In genomic region chr7:19444801-19445200, GRCm38 (mm10) we compare ENCODE assay signal across 24 mouse cellular contexts. TPM values are rescaled to one million over a fixed set of nuclear protein-coding genes. Genes with fewer than 3 reads are reported as not detected.
DNase-seq lines count a peak whose midpoint lies in the region; ATAC-seq lines count a peak whose summit lies in the region.
"Had no signal": no experiment of that assay in that cellular context is flagged by ENCODE, and none has a peak within 500 bp of the region (broad histone marks: within the 10 kb centered on the region; RNA-seq: fewer than 3 reads in every experiment).

No protein-coding gene starts in this region.

- no peak overlapping the region for H3K4me2 ChIP-seq in limb, embryonic 15.5 days
- H3K4me2 ChIP-seq: embryonic facial prominence, embryonic 13.5 days; forebrain, embryonic 12.5 days; heart, embryonic 11.5 days; heart, embryonic 15.5 days; hindbrain, embryonic 13.5 days had no signal

- H3K4me3 ChIP-seq in limb, embryonic 15.5 days, result no peak overlapping the region
- H3K4me3 ChIP-seq in limb, embryonic 10.5 days, result no peak overlapping the region
- H3K4me3 ChIP-seq: embryonic facial prominence, embryonic 13.5 days; forebrain, embryonic 12.5 days; heart, adult 2 months; heart, embryonic 15.5 days; hindbrain, embryonic 13.5 days had no signal

- no peaks in the 10 kb centered on the region for H3K9me3 ChIP-seq in limb, embryonic 15.5 days
- no peaks in the 10 kb centered on the region for H3K9me3 ChIP-seq in limb, embryonic 10.5 days (replicated peaks)
- H3K9me3 ChIP-seq: embryonic facial prominence, embryonic 13.5 days; forebrain, embryonic 12.5 days; heart, embryonic 15.5 days; hindbrain, embryonic 13.5 days had no signal

- H3K27me3 ChIP-seq in limb, embryonic 15.5 days, result no peaks in the 10 kb centered on the region
- H3K27me3 ChIP-seq in limb, embryonic 10.5 days (ENCODE audit: low read depth, poor library complexity, severe bottlenecking), result no peaks in the 10 kb centered on the region
- H3K27me3 ChIP-seq: CH12.LX; embryonic facial prominence, embryonic 13.5 days; forebrain, embryonic 12.5 days; heart, embryonic 15.5 days; hindbrain, embryonic 13.5 days; Patski had no signal

- peak; percentile 65 for DNase-seq in adrenal gland, postnatal 10 days
- no peak for DNase-seq in adrenal gland, postnatal 4 days (ENCODE audit: low spot score in 2 of 2)
- DNase-seq in limb, embryonic 10.5 days (ENCODE audit: low spot score), result no peak
- peak; percentile 34 to 47 for DNase-seq in adrenal gland, postnatal 36 days
- DNase-seq in testis, postnatal 10 days (ENCODE audit: low spot score), result peak; percentile 76
- DNase-seq in cerebellum, adult 9-11 months, result no peak
- DNase-seq: cerebellum, adult 2 months; cerebellum, postnatal 14 days; embryo, embryonic 11 days; gastrocnemius, postnatal 14 days; heart, adult 2 months; heart, postnatal 14 days had no signal

- WGBS in limb, embryonic 15.5 days, result 79% methylated on average over 12 of the region's 12 CpGs
- WGBS in limb, embryonic 10.5 days, result 85% methylated on average over 12 of the region's 12 CpGs

- no peaks in the 10 kb centered on the region for H3K4me1 ChIP-seq in limb, embryonic 15.5 days
- no peaks in the 10 kb centered on the region for H3K4me1 ChIP-seq in limb, embryonic 10.5 days
- H3K4me1 ChIP-seq: embryonic facial prominence, embryonic 13.5 days; forebrain, embryonic 12.5 days; hindbrain, embryonic 13.5 days had no signal

- no peak overlapping the region for H3K27ac ChIP-seq in limb, embryonic 15.5 days
- H3K27ac ChIP-seq in limb, embryonic 10.5 days, result no peak overlapping the region
- H3K27ac ChIP-seq: embryonic facial prominence, embryonic 13.5 days; forebrain, embryonic 12.5 days; heart, adult 2 months; heart, embryonic 15.5 days; hindbrain, embryonic 13.5 days; hindbrain, postnatal 0 days had no signal

- H3K36me3 ChIP-seq in limb, embryonic 15.5 days, result peaks cover 88% of the 10 kb centered on the region
- H3K36me3 ChIP-seq in limb, embryonic 10.5 days, result peaks cover 95% of the 10 kb centered on the region

- 0 out of 2 replicates have a peak, but pooled peaks have one; percentile 31 for ATAC-seq in limb, embryonic 15.5 days (ENCODE audit: insufficient number of reproducible peaks, low FRiP score, low TSS enrichment, low read depth)
- ATAC-seq: activated CD4-positive, CD25-positive, alpha-beta regulatory T cell, adult 4 months; forebrain, embryonic 16.5 days; hindbrain, postnatal 0 days; Patski had no signal

- H3K9ac ChIP-seq in limb, embryonic 15.5 days, result no peak overlapping the region
- H3K9ac ChIP-seq: embryonic facial prominence, embryonic 13.5 days; forebrain, embryonic 12.5 days; heart, embryonic 15.5 days; hindbrain, embryonic 13.5 days had no signal

RNA-seq across cellular contexts. Expression of gene Mark4, which starts 13.8 kb away (rescaled TPM):
- 10 to 100 TPM; 35.0 to 37.1 TPM for total RNA-seq in adrenal gland, postnatal 10 days (2021)
- total RNA-seq in adrenal gland, postnatal 4 days (2021), result 10 to 100 TPM; 47.7 to 51.6 TPM
- 8.2 and 9.3 TPM in 2 replicates for polyA plus RNA-seq in limb, embryonic 15.5 days (2015; fragmentation: Nextera tagmentation; extraction: Ambion mirVana)
- 7.6 and 8.0 TPM in 2 replicates for polyA plus RNA-seq in limb, embryonic 10.5 days (2016; fragmentation: Nextera tagmentation; extraction: Ambion mirVana)
- total RNA-seq in adrenal gland, postnatal 36 days (2021), result 10 to 100 TPM; 46.5 to 50.3 TPM

RNA-seq across cellular contexts. Expression of gene Exoc3l2, which starts 18.3 kb away (rescaled TPM):
- total RNA-seq in adrenal gland, postnatal 10 days (2021), result 10 to 100 TPM; 17.4 to 17.9 TPM
- 10 to 100 TPM; 26.7 to 28.7 TPM for total RNA-seq in adrenal gland, postnatal 4 days (2021)
- 1.4 and 1.6 TPM in 2 replicates for polyA plus RNA-seq in limb, embryonic 15.5 days (2015; fragmentation: Nextera tagmentation; extraction: Ambion mirVana)
- polyA plus RNA-seq in limb, embryonic 10.5 days (2016; fragmentation: Nextera tagmentation; extraction: Ambion mirVana), result 1.2 and 1.7 TPM in 2 replicates
- 10 to 100 TPM; 41.1 to 49.6 TPM for total RNA-seq in adrenal gland, postnatal 36 days (2021)
- polyA plus RNA-seq: activated CD4-positive, CD25-positive, alpha-beta regulatory T cell, adult 4 months; Patski had no signal

RNA-seq across cellular contexts. Expression of gene Ckm, which starts 40.2 kb away (rescaled TPM):
- total RNA-seq in adrenal gland, postnatal 10 days (2021), result 100 to 1,000 TPM; 346 to 973 TPM
- total RNA-seq in adrenal gland, postnatal 4 days (2021), result 100 to 1,000 TPM; 103 to 234 TPM
- 139 and 815 TPM in 2 replicates for polyA plus RNA-seq in limb, embryonic 15.5 days (2015; fragmentation: Nextera tagmentation; extraction: Ambion mirVana)
- polyA plus RNA-seq in limb, embryonic 10.5 days (2016; fragmentation: Nextera tagmentation; extraction: Ambion mirVana), result not detected in 2 replicates
- under 1 TPM in 1 of 2 experiments, not detected in 1; 0.66 TPM for total RNA-seq in adrenal gland, postnatal 36 days (2021)
- polyA plus RNA-seq: embryonic facial prominence, embryonic 13.5 days; forebrain, embryonic 12.5 days; Patski had no signal

RNA-seq across cellular contexts. Expression of gene Klc3, which starts 40.9 kb away (rescaled TPM):
- 1 to 10 TPM; 1.4 to 1.7 TPM for total RNA-seq in adrenal gland, postnatal 10 days (2021)
- total RNA-seq in adrenal gland, postnatal 4 days (2021), result 1 to 10 TPM; 2.6 to 3.9 TPM
- polyA plus RNA-seq in limb, embryonic 15.5 days (2015; fragmentation: Nextera tagmentation; extraction: Ambion mirVana), result 37.5 and 37.6 TPM in 2 replicates
- polyA plus RNA-seq in limb, embryonic 10.5 days (2016; fragmentation: Nextera tagmentation; extraction: Ambion mirVana), result 3.3 and 4.4 TPM in 2 replicates
- 1 to 10 TPM in 1 of 2 experiments, under 1 TPM in 1; 0.89 to 2.2 TPM for total RNA-seq in adrenal gland, postnatal 36 days (2021)
- total RNA-seq: common myeloid progenitor, adult 5-6 weeks had no signal

Comparison
In these comparisons a context has a peak if more than half of its experiments do, and no peak if none do; other contexts are left out.
1. DNase-seq: peak in adrenal gland, postnatal 10 days (single experiment), adrenal gland, postnatal 36 days (2 of 2) and testis, postnatal 10 days (single experiment); none in adrenal gland, postnatal 4 days (0 of 2), limb, embryonic 10.5 days (single experiment) and cerebellum, adult 9-11 months (single experiment).
2. RNA of gene Ckm, which starts 40.2 kb away (total RNA-seq): 346 to 973 TPM in adrenal gland, postnatal 10 days and 103 to 234 TPM in adrenal gland, postnatal 4 days; 0.66 TPM in adrenal gland, postnatal 36 days; every median in the first group is over 10 times any median in the second.